Mouse (Mus musculus) hindbrain, embryonic 12.5 days (tissue): ENCODE measurements around the gene Nxph1. TPM values are rescaled to one million over a fixed set of nuclear protein-coding genes. Genes with fewer than 3 reads are reported as not detected.
A peak's percentile ranks its signal among the peaks of the same experiment; 100 is the strongest.

Experiments used
- ATAC-seq: fragments of 200-750 bp; cut with Nextera tagmentation; 2 replicates; pipeline ENCODE4 v1.8.0; 2017; ENCODE audit warnings: moderate TSS enrichment; ENCODE audit not compliant: low FRiP score
- H3K27ac ChIP-seq: fragments of 300-500 bp; sonication (generic); 2 replicates; pipeline ENCODE4 v1.5.1; 2016; ENCODE audit warnings: mild to moderate bottlenecking
- H3K27me3 ChIP-seq: fragments of 300-500 bp; sonication (generic); 2 replicates; pipeline ENCODE4 v1.6.1; 2016; ENCODE audit warnings: mild to moderate bottlenecking
- H3K36me3 ChIP-seq: fragments of 300-500 bp; sonication (generic); 2 replicates; pipeline ENCODE4 v1.6.1; 2016; ENCODE audit warnings: mild to moderate bottlenecking
- H3K4me1 ChIP-seq: fragments of 300-500 bp; sonication (generic); 2 replicates; pipeline ENCODE4 v1.6.1; 2016
- H3K4me2 ChIP-seq: fragments of 300-500 bp; sonication (generic); replicated peaks from 2 replicates; pipeline ENCODE4 v1.6.1; 2016; ENCODE audit warnings: mild to moderate bottlenecking
- H3K4me3 ChIP-seq: fragments of 300-500 bp; sonication (generic); 2 replicates; pipeline ENCODE4 v1.5.1; 2016; ENCODE audit warnings: mild to moderate bottlenecking
- H3K9ac ChIP-seq: fragments of 300-500 bp; sonication (generic); 2 replicates; pipeline ENCODE4 v1.6.1; 2016; ENCODE audit warnings: mild to moderate bottlenecking, moderate library complexity
- H3K9me3 ChIP-seq: fragments of 300-500 bp; sonication (generic); replicated peaks from 2 replicates; pipeline ENCODE4 v1.6.1; 2016; ENCODE audit warnings: mild to moderate bottlenecking
- WGBS: fragments of 180-500 bp; shearing (Covaris S2); methylation state at CpG from one replicate; pipeline ENCODE4 v1.1.7; 2016; 5-methylcytosine and 5-hydroxymethylcytosine counted together
- polyA plus RNA-seq: library from polyadenylated mRNA; unstranded; fragments of >200 nt; fragmentation: Nextera tagmentation; extraction: Ambion mirVana; gene quantifications from 2 replicates; pipeline ENCODE4 v1.2.1, GENCODE M21; 2016

The Nxph1 gene
- polyA plus RNA-seq, 1 experiment from 2014 or later: 22.5 TPM

- H3K36me3 ChIP-seq: no peaks in the 10 kb centered on the region
Measured at GRCm38 (mm10) chr6:9210730-9211129, 262.5 kb downstream of the Nxph1 start.

GRCm38 (mm10) chr6:9220724-9221453, 272.7 kb downstream of the Nxph1 start:
- H3K4me2 ChIP-seq: no peak overlapping the region
- no peaks in the 10 kb centered on the region for H3K4me1 ChIP-seq
- no peak overlapping the region for H3K4me3 ChIP-seq
- no peaks in the 10 kb centered on the region for H3K36me3 ChIP-seq
- peak overlapping the region; percentile 52; the same call in 1 of the 2 replicates for H3K27ac ChIP-seq
- no peaks in the 10 kb centered on the region for H3K27me3 ChIP-seq
- H3K9me3 ChIP-seq: no peaks in the 10 kb centered on the region
- WGBS: 56% methylated on average over 4 of the region's 4 CpGs
- H3K9ac ChIP-seq: no peak overlapping the region
- ATAC-seq: peak; percentile 73; the same call in 1 of the 2 replicates

More at GRCm38 (mm10) chr6:9210730-9211129, 262.5 kb downstream of the Nxph1 start:
- H3K4me1 ChIP-seq: no peaks in the 10 kb centered on the region
- 72% methylated on average over 4 of the region's 4 CpGs for WGBS
- H3K9ac ChIP-seq: no peak overlapping the region
- no peak overlapping the region for H3K4me2 ChIP-seq
- H3K27ac ChIP-seq: no peak overlapping the region
- no peak for ATAC-seq
- H3K4me3 ChIP-seq: no peak overlapping the region
- H3K9me3 ChIP-seq: no peaks in the 10 kb centered on the region
- H3K27me3 ChIP-seq: no peaks in the 10 kb centered on the region

GRCm38 (mm10) chr6:9234802-9235201, 286.6 kb downstream of the Nxph1 start:
- ATAC-seq: no peak
- Histone ChIP-seq H3K36me3 (no peaks in the 10 kb centered on the region), H3K4me2 (no peak overlapping the region), H3K27ac (no peak overlapping the region), H3K9ac (no peak overlapping the region), H3K9me3 (no peaks in the 10 kb centered on the region), H3K27me3 (no peaks in the 10 kb centered on the region), H3K4me1 (no peaks in the 10 kb centered on the region), H3K4me3 (no peak overlapping the region)

- ATAC-seq: no peak
- Histone ChIP-seq H3K4me2 (no peak overlapping the region), H3K4me1 (no peaks in the 10 kb centered on the region), H3K27me3 (no peaks in the 10 kb centered on the region), H3K9me3 (no peaks in the 10 kb centered on the region), H3K9ac (no peak overlapping the region), H3K36me3 (no peaks in the 10 kb centered on the region), H3K27ac (no peak overlapping the region), H3K4me3 (no peak overlapping the region)
- 44% methylated on average over 1 of the region's 1 CpGs for WGBS
Measured at GRCm38 (mm10) chr6:9267998-9268397, 319.8 kb downstream of the Nxph1 start.

Other genes with a start within 250 kb of the Nxph1 start
- gene Ica1, start 169.9 kb upstream of the Nxph1 start, polyA plus RNA-seq: 27.0 and 32.8 TPM in 2 replicates